Mouse (Mus musculus): Measurements from ENCODE around the gene Tbc1d1.

DNA sequence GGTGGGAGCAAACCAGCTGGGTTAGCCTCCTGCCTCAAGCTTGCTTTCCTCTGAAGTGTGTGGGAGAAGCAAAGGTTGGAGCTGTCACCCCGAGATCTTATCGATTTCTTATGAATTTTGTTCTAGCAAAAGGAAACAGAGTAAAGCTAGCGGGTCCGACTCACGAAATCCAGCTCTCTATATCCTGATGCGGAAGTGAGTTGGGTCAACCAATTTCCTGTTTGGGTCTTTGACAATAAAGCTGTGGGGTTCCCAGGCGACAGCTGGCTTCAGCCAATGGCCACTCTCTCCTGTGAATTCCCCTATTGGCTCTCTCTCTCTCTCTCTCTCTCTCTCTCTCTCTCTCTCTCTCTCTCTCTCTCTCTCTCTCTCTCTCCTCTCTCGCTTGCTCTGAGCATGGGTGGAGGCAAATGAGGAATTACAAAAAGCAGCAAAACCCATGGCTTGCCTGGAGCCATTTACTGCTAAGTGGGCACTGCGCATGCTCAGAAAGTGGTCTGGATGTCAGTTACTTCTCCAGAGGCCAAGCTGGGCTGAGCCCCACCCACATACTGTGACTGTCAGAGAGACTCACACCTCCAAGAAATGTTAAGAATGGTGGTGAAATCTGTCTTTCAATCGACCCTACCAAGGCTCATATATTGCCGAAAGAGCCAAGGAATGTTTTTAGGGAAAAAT, 224.7 kb downstream of the Tbc1d1 start:
- TF ChIP-seq CTCF (IDR thresholded peaks at IDR 0.05; ENCODE audit: insufficient read depth, low read length), result no peak
- TF ChIP-seq POLR2A (IDR thresholded peaks at IDR 0.05; ENCODE audit: borderline replicate concordance, extremely low read depth, low read depth, low read length), result no peak

Measured in lung, adult 2 months (tissue).